Mouse (Mus musculus): ENCODE results near the gene Rps21. TPM values are rescaled to one million over a fixed set of nuclear protein-coding genes. Genes with fewer than 3 reads are reported as not detected.

Rps21 gene
- 771 and 871 TPM in 2 replicates for polyA plus RNA-seq (2014; fragmentation: Nextera tagmentation; extraction: Ambion mirVana)

DNA sequence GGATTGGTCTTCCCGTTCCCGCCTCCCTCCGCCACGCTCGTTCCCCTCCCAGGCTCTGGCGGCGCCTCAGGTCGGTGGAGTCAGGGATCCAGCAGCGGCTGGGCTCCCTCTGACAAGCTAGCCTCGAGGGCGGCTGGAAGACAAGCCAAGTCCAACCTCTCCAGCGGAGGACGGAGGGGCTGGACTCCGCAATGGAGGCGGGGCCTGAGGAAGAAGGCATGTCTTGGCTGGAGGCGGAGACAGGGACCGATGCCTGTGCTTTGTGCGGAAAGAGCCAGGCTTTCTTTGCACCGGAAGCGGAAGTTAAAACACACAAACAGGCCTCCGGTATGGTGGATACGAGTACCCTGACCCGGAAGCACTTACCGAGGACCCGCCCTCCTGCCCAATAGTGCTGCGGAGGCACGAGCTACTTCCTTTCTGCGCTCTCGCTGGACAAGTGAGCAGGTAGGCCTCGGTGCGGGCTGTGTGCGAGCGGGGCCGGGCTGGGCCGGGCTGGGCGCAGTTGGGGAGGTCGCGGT is at the start of gene Rps21:
Rps21 (plus strand) TSS at position 377 of the 521 bp plus-strand sequence.
- H3K4me1 ChIP-seq (replicated peaks; ENCODE audit: control insufficient read depth, insufficient read depth, low read length) = peaks cover 11% of the 10 kb centered on the region
- peak within 1 kb of the TSS; percentile 87 for H3K9ac ChIP-seq (ENCODE audit: low read length)
- H3K4me3 ChIP-seq (ENCODE audit: low read depth, low read length) = peak within 1 kb of the TSS; percentile 86
- ATAC-seq (replicated peaks; ENCODE audit: low FRiP score, low TSS enrichment, low read depth) = peak; percentile 95
- no peaks in the 10 kb centered on the region for H3K27me3 ChIP-seq (replicated peaks; ENCODE audit: control insufficient read depth, insufficient read depth, low read length)
- DNase-seq (ENCODE audit: low spot score) = peak; percentile 100
- H3K4me2 ChIP-seq (ENCODE audit: low read length) = peak within 1 kb of the TSS; percentile 82
- peak within 1 kb of the TSS; percentile 91 for H3K27ac ChIP-seq (ENCODE audit: low read depth)
- no peaks in the 10 kb centered on the region for H3K9me3 ChIP-seq (ENCODE audit: control insufficient read depth, low read length)
- peaks cover 41% of the 10 kb centered on the region for H3K36me3 ChIP-seq (ENCODE audit: control insufficient read depth, insufficient read depth, low read length)
- WGBS = under 1% methylated on average over 38 of the region's 38 CpGs

DNA sequence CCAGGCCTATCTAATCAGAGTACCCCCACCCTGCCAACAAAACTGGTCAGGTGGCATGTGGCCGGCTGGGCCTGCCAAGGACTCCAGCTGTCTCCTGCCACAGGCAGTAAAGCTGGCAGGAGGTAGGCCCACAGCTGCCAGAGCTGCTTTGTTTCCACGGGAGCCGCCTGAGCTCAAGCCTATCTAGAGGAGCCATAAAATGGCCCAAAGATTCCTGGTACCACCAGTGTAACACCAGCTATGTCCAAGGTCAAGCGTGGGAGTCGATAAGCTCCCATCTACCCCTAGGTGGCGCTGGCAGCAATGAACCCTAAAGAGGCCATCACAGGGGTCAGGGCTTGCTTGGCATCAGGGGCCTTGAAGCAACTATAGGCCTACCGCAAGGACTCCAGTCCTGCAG is 49.3 kb upstream of the Rps21 start:
- Histone ChIP-seq H3K4me2 (ENCODE audit: low read length) (no peak overlapping the region), H3K9me3 (ENCODE audit: control insufficient read depth, low read length) (no peaks in the 10 kb centered on the region; the same call in 1 of the 2 replicates), H3K27me3 (replicated peaks; ENCODE audit: control insufficient read depth, insufficient read depth, low read length) (no peaks in the 10 kb centered on the region), H3K4me3 (ENCODE audit: low read depth, low read length) (no peak overlapping the region), H3K9ac (ENCODE audit: low read length) (no peak overlapping the region), H3K36me3 (ENCODE audit: control insufficient read depth, insufficient read depth, low read length) (peaks cover 3% of the 10 kb centered on the region; the same call in 1 of the 2 replicates), H3K4me1 (replicated peaks; ENCODE audit: control insufficient read depth, insufficient read depth, low read length) (no peaks in the 10 kb centered on the region), H3K27ac (ENCODE audit: low read depth) (no peak overlapping the region)
- no peak for DNase-seq (ENCODE audit: low spot score)
- WGBS = 62% methylated on average over 7 of the region's 7 CpGs
- no peak; the same call in 1 of the 2 replicates for ATAC-seq (replicated peaks; ENCODE audit: low FRiP score, low TSS enrichment, low read depth)

DNA sequence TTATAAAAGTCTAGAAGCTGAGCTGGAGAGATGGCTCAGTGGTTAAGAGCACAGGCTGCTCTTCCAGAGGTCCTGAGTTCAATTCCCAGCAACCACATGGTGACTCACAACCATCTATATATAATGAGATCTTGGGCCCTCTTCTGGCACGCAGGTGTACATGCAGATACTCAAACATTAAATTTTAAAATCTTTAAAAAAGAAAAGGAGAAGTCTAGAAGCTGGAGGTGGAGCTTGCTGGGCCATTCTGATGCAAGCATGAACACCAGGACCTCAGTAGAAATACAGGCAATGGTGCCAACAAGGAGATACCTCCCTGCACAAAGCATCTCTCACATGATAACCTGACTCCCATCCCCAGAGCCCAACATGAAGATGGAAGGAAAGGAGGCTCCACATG is 48.2 kb upstream of the Rps21 start:
- no peak for ATAC-seq (replicated peaks; ENCODE audit: low FRiP score, low TSS enrichment, low read depth)
- 88% methylated on average over 1 of the region's 1 CpGs for WGBS
- no peak overlapping the region for H3K4me2 ChIP-seq (ENCODE audit: low read length)

DNA sequence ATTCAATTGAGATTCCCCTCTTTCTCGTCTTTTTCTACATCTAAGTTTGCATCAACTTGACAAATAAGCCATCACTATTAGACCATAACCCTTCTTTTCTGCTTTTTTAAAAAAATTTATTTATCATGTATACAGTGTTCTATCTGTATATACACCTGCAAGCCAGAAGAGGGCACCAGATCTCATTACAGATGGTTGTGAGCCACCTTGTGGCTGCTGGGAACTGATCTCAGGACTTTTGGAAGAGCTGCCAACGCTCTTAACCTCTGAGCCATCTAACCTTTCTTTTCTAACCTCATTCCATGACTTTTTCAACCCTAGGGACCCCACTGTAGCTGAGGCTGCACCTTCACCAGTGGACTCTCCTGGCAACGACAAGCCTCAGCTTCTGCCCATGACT is 44.9 kb upstream of the Rps21 start:
- H3K4me2 ChIP-seq (ENCODE audit: low read length) = no peak overlapping the region
- peaks cover 20% of the 10 kb centered on the region for H3K4me1 ChIP-seq (replicated peaks; ENCODE audit: control insufficient read depth, insufficient read depth, low read length)
- H3K9ac ChIP-seq (ENCODE audit: low read length) = no peak overlapping the region
- H3K36me3 ChIP-seq (ENCODE audit: control insufficient read depth, insufficient read depth, low read length) = no peaks in the 10 kb centered on the region
- no peaks in the 10 kb centered on the region for H3K27me3 ChIP-seq (replicated peaks; ENCODE audit: control insufficient read depth, insufficient read depth, low read length)
- WGBS = 86% methylated on average over 3 of the region's 3 CpGs
- H3K27ac ChIP-seq (ENCODE audit: low read depth) = no peak overlapping the region
- no peak overlapping the region for H3K4me3 ChIP-seq (ENCODE audit: low read depth, low read length)
- no peaks in the 10 kb centered on the region; the same call in 1 of the 2 replicates for H3K9me3 ChIP-seq (ENCODE audit: control insufficient read depth, low read length)
- DNase-seq (ENCODE audit: low spot score) = no peak
- ATAC-seq (replicated peaks; ENCODE audit: low FRiP score, low TSS enrichment, low read depth) = no peak

More for the DNA sequence above, 48.2 kb upstream of the Rps21 start:
- Histone ChIP-seq H3K27me3 (replicated peaks; ENCODE audit: control insufficient read depth, insufficient read depth, low read length) (no peaks in the 10 kb centered on the region), H3K9me3 (ENCODE audit: control insufficient read depth, low read length) (no peaks in the 10 kb centered on the region; the same call in 1 of the 2 replicates), H3K4me1 (replicated peaks; ENCODE audit: control insufficient read depth, insufficient read depth, low read length) (no peaks in the 10 kb centered on the region), H3K27ac (ENCODE audit: low read depth) (no peak overlapping the region), H3K9ac (ENCODE audit: low read length) (no peak overlapping the region), H3K4me3 (ENCODE audit: low read depth, low read length) (no peak overlapping the region), H3K36me3 (ENCODE audit: control insufficient read depth, insufficient read depth, low read length) (no peaks in the 10 kb centered on the region; the same call in 1 of the 2 replicates)
- DNase-seq (ENCODE audit: low spot score) = no peak

DNA sequence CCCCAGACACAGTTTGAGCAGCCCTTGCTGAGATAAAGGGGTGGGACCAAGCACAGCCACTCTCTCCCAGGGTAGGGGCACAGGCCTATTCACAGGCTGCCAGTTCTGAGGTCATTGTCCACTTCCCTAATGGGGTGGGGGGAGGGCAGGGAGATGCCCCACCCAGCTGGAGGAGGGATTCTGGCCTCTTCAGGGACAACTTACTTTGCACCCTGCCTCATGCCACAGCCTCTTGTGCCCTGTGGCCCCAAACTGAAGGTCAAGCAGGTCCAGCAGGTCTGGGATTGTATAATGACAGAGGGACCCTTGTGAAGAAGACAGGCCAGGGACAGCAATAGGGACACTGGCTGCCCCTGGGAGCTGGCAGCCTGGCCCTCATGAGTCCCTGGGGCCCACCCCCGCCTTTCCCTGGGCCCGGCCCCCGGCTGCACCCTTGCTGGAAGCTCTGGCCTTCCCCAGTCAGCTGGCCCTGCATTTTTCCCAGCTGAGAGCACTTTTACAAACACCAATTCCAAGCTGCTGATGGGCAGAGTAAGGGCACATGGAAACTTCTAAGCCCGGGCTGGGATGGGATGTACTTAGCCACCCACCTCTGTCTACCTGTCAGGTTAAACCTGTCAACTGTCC is 42.7 kb upstream of the Rps21 start:
- DNase-seq (ENCODE audit: low spot score) = no peak
- WGBS = 41% methylated on average over 4 of the region's 4 CpGs
- 0 out of 2 replicates have a peak, but pooled peaks have one; percentile 4 for ATAC-seq (replicated peaks; ENCODE audit: low FRiP score, low TSS enrichment, low read depth)
- H3K27ac ChIP-seq (ENCODE audit: low read depth) = 0 out of 2 replicates have a peak overlapping the region, but pooled peaks have one; percentile 55
- H3K9ac ChIP-seq (ENCODE audit: low read length) = no peak overlapping the region
- H3K27me3 ChIP-seq (replicated peaks; ENCODE audit: control insufficient read depth, insufficient read depth, low read length) = no peaks in the 10 kb centered on the region
- H3K9me3 ChIP-seq (ENCODE audit: control insufficient read depth, low read length) = no peaks in the 10 kb centered on the region; the same call in 1 of the 2 replicates
- no peak overlapping the region for H3K4me3 ChIP-seq (ENCODE audit: low read depth, low read length)
- H3K4me2 ChIP-seq (ENCODE audit: low read length) = no peak overlapping the region
- no peaks in the 10 kb centered on the region for H3K36me3 ChIP-seq (ENCODE audit: control insufficient read depth, insufficient read depth, low read length)
- peaks cover 35% of the 10 kb centered on the region for H3K4me1 ChIP-seq (replicated peaks; ENCODE audit: control insufficient read depth, insufficient read depth, low read length)

DNA sequence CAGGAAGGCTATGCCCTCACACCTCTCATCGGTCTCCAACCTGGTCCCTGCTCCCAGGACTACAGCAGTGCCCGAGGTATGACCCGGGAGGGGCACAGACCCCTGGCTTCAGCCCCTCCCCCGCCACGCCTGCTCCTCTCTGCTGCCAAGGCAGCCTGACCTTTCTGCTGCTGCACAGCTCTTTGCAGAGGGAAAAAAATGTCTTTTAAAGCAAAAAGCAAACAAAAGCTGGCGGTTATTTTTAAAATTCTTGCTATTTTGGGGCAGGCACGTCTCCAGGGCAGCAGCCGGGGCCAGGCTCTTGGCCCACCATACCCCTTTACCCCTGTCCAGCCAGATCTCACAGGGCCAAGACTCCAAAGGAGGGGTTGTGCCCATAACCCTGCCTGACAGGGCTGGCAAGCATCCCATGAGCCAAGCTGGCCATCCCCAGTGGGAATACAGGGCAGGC is 42.1 kb upstream of the Rps21 start:
- ATAC-seq (replicated peaks; ENCODE audit: low FRiP score, low TSS enrichment, low read depth) (no peak), DNase-seq (ENCODE audit: low spot score) (no peak)
- peak overlapping the region; percentile 55 for H3K27ac ChIP-seq (ENCODE audit: low read depth)
- WGBS = 41% methylated on average over 8 of the region's 8 CpGs
- H3K9me3 ChIP-seq (ENCODE audit: control insufficient read depth, low read length) = no peaks in the 10 kb centered on the region; the same call in 1 of the 2 replicates
- H3K4me3 ChIP-seq (ENCODE audit: low read depth, low read length) = no peak overlapping the region
- H3K27me3 ChIP-seq (replicated peaks; ENCODE audit: control insufficient read depth, insufficient read depth, low read length) = no peaks in the 10 kb centered on the region
- H3K36me3 ChIP-seq (ENCODE audit: control insufficient read depth, insufficient read depth, low read length) = no peaks in the 10 kb centered on the region
- no peak overlapping the region for H3K9ac ChIP-seq (ENCODE audit: low read length)
- H3K4me1 ChIP-seq (replicated peaks; ENCODE audit: control insufficient read depth, insufficient read depth, low read length) = peaks cover 39% of the 10 kb centered on the region
- H3K4me2 ChIP-seq (ENCODE audit: low read length) = no peak overlapping the region

DNA sequence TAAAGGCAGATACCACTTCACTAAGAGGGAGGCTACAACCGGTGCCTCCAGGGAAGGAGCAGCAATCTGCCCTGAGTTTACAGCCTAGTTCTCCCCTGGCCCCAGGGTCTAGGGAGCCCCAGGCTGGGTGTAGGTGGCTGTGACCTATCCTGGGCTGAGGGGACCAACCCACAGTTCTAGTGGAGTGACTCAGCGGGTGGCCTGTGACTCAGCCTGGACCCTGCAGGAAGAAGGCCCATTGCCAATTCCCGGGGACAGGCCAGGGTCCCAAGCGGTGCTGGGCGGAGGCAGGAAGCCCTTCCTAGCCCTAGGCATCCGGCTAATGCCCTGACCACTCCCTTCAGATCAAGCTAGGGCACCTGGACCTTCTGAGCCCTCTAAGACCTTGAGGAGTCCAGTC is 41.2 kb upstream of the Rps21 start:
- Histone ChIP-seq H3K4me3 (ENCODE audit: low read depth, low read length) (no peak overlapping the region), H3K27me3 (replicated peaks; ENCODE audit: control insufficient read depth, insufficient read depth, low read length) (no peaks in the 10 kb centered on the region), H3K9ac (ENCODE audit: low read length) (no peak overlapping the region), H3K9me3 (ENCODE audit: control insufficient read depth, low read length) (no peaks in the 10 kb centered on the region; the same call in 1 of the 2 replicates), H3K4me2 (ENCODE audit: low read length) (no peak overlapping the region), H3K36me3 (ENCODE audit: control insufficient read depth, insufficient read depth, low read length) (no peaks in the 10 kb centered on the region), H3K4me1 (replicated peaks; ENCODE audit: control insufficient read depth, insufficient read depth, low read length) (peaks cover 44% of the 10 kb centered on the region), H3K27ac (ENCODE audit: low read depth) (0 out of 2 replicates have a peak overlapping the region, but pooled peaks have one; percentile 35)
- WGBS = 61% methylated on average over 6 of the region's 6 CpGs
- DNase-seq (ENCODE audit: low spot score) (no peak), ATAC-seq (replicated peaks; ENCODE audit: low FRiP score, low TSS enrichment, low read depth) (no peak)

DNA sequence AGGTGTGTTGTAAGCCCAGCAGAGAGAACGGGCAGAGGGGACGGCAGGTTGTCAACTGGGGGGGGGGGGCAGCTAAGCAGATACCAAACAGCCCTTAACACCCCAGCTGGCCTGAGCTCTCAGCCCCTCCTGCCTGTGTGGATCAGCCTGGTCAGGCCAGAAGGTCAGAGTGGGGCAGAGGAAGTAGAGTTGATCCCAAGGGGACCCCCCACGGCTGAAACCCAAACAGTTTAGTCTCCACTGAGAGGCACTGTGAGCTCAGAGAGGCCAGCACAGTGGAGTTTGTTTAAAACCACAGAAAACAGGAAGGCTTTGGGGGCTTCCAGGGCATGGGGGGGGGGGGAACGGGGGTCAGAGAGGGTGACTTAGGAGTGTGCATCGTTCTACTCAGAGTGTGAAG is 40.3 kb upstream of the Rps21 start:
- no peak for DNase-seq (ENCODE audit: low spot score)
- H3K9ac ChIP-seq (ENCODE audit: low read length) = no peak overlapping the region
- no peaks in the 10 kb centered on the region for H3K36me3 ChIP-seq (ENCODE audit: control insufficient read depth, insufficient read depth, low read length)
- H3K27me3 ChIP-seq (replicated peaks; ENCODE audit: control insufficient read depth, insufficient read depth, low read length) = no peaks in the 10 kb centered on the region
- no peaks in the 10 kb centered on the region; the same call in 1 of the 2 replicates for H3K9me3 ChIP-seq (ENCODE audit: control insufficient read depth, low read length)
- 38% methylated on average over 5 of the region's 5 CpGs for WGBS
- H3K4me3 ChIP-seq (ENCODE audit: low read depth, low read length) = no peak overlapping the region
- H3K4me2 ChIP-seq (ENCODE audit: low read length) = no peak overlapping the region
- no peak overlapping the region for H3K27ac ChIP-seq (ENCODE audit: low read depth)
- peaks cover 44% of the 10 kb centered on the region for H3K4me1 ChIP-seq (replicated peaks; ENCODE audit: control insufficient read depth, insufficient read depth, low read length)
- no peak for ATAC-seq (replicated peaks; ENCODE audit: low FRiP score, low TSS enrichment, low read depth)

All from intestine, embryonic 14.5 days (tissue).